Mouse (Mus musculus) heart, adult 8-10 months (tissue): ENCODE results near the gene Ddn. TPM values are rescaled to one million over a fixed set of nuclear protein-coding genes. Genes with fewer than 3 reads are reported as not detected.
"Not testable (repeated sequence)": the region's sequence is repeated elsewhere in the genome, so short reads cannot be mapped to it uniquely, and the experiment has no call there.

Source experiments
- DNase-seq: peaks from one replicate; pipeline ENCODE4 v3.0.0; 2022; ENCODE audit warnings: low spot score
- total RNA-seq, 4 experiments: library from RNA; stranded (reverse); gene quantifications; 2 replicates each; pipeline ENCODE4 v1.2.4; 2022

Ddn gene
- total RNA-seq, 4 experiments from 2014 or later = 0.63 to 0.84 (median 0.72) TPM

DNA sequence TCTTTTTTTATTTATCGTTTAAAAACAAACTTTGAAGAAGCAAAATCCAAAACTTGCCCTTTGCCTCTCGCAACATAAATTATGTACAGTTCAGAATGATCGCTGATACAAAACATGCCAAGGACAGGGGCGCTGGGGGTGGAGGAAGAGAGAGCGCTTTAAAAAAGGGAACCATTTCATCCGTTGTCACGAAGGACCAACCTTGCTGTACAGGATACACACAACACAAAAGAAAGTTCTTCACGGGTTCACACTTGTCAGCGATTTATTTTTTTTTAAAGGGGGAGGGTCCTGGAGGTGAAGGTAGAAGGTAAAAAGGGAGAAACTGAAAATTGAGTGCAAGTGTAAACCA is 22.4 kb upstream of the Ddn start:
- DNase-seq = no peak

DNA sequence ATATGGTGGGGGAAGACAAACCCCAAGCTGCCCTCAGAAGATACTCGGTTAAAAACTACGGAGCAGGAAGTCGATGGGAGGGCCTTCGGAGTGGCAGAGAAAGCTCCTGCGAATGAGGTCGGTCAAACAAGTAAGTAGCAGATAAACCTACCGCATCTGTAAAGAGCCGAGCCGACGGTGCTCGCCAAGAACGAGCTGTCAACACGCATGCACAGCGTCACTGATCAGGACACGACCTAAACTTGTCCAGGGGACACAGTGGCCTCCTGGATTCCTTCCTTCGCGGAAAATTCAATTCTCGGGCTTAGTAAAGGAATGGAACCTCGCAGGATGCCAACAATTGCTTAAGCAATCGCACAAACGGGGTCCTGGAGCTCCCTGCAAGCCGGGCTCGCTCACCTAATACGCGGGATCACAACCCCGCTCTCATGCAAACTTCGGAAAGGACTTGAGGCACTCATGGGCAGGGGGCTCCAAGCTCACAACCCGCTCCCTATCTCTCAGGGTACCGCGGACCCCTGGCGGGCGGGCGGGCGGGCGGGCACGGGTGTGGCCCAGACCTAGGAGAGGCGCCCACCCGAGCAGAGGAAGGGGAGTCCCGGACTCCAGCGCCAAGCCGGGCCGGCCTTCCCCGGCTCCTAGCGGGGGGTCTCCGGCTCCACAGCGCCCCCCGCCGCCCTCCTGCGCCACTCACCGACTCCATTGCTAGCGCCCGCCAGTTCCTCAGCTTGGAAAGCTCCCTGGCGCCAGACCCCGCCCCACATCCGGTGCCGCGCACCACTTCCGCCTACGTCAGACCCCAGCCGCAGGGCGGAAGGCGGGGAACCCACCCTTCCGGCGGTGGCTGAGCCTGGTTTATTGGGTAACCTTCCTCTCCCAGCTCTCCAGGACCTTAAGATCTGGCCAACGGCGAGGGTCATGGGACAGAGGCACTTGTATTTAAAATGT is 21.7 kb upstream of the Ddn start, which contains the start of gene Prkag1:
TSS of gene Prkag1 (minus strand) at position 786 of the 948 bp plus-strand sequence.
- peak; percentile 96 for DNase-seq

DNA sequence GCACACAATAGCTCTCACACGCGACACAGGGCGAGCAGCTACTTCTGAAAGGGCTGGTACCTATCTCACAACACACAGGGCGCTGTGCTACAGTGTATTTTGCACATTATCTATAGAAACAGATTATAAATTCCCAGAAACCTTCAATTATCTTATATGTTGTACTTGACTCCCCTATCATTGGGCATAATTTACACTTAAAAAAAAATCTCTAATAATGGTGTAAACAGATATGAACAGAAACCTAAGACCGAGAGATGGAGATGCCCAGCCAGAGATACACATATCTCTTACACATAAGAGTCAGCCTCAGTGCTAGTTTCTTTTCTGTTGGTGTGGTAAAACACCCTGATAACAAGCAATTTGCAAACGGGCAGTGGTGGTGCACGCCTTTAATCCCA is 18.3 kb upstream of the Ddn start:
- no peak for DNase-seq

DNA sequence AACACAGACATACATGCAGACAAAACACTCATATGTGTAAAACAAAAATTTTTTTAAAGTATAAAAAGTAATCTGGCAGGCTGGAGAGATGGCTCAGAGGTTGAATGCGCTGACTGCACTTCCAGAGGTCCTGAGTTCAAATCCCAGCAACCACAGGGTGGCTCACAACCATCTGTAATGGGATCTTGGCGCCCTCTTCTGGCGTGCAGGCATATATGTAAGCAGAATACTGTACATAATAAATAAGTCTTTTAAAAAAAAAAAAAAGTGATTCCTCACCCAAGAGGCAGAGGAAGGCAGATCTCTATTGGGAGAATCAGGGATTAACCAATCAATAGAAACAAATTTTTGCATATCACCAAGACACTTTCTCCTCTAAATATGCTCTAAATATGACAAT is 14.1 kb upstream of the Ddn start:
- no peak for DNase-seq

DNA sequence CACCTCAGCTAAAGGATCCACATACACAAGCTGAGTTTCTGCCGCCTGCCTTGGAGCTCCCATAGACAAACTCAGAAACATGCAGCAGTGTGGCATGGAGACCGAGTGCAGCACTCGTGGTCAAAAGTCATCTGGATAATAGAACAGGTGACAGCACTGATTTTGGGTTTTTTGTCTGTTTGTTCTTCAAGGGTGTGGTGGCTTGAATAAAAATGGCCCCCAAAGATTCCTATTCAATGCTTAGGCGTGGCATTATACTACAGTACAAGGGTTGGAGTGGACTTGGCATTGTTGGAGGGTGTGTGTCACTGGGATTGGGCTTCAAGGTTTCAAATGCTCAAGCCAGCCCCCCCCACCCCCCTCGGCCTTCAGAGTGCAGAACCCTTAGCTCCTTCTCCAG is 12.9 kb upstream of the Ddn start:
- DNase-seq = no peak

DNA sequence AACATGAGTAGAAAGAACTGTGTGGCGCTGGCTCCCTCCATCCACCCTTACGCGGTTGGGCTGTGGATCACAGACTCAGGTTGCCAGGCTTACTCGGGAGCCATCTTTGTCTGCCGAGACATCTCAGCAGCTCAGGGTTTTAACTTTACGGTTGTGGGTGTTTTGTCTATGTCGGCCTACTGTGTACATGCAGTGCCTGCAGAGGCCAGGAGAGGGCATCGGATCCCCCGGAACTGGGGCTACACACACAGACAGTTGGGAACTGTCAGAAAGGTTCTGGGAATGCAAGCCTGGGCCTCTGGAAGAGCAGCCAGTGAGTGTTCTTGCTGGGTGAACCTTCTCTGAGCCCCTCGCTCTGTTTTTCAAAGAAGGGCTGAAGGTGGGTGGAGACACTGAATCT is 12.1 kb upstream of the Ddn start:
- no peak for DNase-seq

DNA sequence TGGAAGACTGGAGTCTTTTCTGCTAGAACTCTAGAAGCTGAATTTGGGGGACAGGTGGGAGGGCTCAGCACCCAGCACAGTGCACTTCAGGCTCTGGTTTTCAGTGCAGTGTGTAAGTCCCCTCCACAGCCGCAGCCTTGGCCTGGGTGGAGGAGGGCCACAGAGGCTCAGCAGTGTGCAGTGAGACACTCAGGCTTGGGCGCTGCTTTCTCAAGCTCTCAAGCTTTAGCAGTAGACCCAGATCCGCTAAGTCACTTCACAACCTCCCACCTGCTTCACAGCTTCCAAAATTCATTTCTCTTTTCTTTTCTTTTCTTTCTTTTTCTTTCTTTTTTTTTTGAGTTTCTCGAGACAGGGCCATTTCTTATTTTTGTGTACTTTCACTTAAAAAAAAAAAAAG is 11.6 kb upstream of the Ddn start:
- DNase-seq = no peak

DNA sequence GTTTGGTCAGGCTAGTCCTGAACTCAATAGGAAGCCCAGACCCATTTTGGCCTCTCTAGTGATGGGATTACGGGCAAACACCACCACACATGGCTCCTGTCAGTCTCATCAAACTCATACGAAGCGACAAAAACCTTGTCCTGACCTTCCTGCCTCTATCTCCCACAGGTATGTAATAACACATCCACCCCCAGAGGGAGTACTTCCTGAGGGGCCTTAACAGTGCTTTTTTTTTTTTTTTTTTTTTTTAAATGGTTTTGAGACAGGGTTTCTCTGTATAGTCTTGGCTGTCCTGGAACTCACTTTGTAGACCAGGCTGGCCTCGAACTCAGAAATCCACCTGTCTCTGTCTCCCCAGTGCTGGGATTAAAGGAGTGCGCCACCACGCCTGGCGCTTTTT is 8.9 kb upstream of the Ddn start:
- DNase-seq = no peak

DNA sequence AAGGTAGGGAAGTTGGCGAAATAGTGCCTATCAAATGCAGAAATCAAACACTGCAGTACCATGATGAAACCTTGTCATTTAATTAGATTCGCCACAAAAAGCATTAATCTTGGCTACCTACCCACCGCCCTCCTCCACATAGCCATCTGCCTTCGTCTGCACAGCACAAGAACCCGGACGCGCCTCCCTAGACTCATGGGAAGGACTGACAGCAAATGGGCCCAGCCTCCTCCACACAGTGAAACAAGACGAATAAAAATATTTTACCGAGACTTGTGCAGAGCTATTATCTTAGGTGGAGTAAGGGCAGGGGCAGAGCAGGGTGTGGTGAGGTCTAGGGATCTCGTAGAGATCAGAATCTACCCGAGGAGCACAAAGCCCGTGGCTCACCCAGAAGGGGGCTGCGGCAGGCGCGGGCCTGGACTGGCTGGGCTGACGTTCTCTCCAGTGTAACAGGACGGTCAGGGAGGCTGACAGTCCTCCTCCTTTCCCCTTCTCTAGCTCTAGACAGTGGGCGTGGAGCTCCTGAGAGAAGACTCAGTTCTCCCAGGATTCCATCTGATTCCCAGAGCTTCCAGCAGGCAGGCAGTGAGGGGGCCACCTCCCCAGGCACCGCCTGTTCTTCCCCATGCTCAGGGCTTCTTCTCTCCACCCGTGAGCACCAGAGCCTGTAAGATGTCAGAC is 3.6 kb upstream of the Ddn start:
- no peak for DNase-seq

DNA sequence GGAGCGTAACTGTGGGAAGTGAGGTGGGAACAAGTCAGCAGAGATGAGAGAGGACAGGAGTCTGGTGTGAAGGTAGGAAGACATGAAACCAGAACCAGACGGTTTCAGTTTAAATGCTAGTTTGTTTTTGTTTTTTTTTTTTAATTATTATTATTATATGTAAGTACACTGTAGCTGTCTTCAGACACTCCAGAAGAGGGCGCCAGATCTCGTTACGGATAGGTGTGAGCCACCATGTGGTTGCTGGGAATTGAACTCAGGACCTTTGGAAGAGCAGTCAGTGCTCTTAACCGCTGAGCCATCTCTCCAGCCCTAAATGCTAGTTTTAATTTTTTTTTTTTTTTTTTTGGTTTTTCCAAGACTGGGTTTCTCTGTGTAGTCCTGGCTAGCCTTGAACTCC is 922 bp upstream of the Ddn start:
- DNase-seq = not testable (repeated sequence)

DNA sequence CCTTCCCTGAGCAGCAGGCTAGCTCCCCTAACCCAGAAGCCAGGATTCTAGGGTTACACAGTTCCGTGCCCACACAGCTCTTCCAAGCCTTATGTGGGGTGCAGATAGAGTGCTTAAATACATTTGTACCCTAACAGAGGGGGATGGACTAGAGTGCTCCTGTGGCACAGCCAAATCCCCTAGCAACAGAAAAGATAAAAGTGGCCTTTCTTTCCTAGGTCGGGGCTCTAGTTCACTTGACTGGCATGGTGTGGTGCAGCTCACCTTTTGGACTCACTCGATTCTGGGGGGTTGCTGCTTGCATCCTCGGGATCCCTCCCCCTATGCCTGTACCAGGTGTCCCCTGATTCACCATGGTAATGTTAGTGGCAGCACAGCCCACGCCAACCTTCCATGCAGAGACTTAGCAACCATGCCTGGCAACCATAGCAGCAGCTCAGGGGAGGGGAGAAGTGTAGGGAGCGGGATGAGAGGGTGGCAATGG is 597 bp downstream of the Ddn start:
- DNase-seq = no peak

DNA sequence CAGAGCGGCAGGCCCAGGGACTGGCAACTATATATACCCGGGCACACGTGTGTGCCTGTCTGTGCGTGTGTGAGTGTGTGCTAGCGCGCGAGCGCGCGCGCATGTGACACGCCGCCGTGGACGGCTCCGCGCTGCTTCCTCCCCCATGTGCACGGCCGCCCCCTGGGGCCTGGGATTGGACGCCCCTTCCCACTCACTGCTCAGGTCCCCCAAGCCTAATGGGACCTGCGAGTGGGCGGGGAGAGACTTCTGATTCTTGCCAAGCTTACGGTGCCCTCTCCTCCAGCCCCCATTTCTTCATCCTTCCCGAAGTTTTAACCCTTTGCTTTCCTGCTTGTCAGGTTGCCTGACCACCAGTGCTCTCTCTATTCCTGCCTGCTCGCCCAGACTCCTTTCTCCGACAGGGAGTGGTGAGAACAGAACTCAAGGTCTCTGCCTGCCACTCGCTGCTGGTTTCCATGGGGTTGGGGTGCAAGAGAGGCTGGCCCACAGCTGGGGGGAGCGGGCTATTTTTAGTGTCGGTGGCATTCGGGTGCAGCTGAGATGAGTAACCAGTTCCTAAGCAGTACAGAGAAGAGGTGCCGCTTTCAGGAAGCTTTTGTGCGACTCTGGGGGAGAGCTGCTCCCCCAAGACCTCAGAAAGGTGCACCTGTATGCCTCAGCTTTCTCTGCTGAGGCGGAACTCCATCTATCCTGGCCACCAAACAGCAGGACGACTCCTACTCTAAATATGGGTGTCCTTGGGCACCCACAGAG is 1.2 kb downstream of the Ddn start:
- DNase-seq = no peak

DNA sequence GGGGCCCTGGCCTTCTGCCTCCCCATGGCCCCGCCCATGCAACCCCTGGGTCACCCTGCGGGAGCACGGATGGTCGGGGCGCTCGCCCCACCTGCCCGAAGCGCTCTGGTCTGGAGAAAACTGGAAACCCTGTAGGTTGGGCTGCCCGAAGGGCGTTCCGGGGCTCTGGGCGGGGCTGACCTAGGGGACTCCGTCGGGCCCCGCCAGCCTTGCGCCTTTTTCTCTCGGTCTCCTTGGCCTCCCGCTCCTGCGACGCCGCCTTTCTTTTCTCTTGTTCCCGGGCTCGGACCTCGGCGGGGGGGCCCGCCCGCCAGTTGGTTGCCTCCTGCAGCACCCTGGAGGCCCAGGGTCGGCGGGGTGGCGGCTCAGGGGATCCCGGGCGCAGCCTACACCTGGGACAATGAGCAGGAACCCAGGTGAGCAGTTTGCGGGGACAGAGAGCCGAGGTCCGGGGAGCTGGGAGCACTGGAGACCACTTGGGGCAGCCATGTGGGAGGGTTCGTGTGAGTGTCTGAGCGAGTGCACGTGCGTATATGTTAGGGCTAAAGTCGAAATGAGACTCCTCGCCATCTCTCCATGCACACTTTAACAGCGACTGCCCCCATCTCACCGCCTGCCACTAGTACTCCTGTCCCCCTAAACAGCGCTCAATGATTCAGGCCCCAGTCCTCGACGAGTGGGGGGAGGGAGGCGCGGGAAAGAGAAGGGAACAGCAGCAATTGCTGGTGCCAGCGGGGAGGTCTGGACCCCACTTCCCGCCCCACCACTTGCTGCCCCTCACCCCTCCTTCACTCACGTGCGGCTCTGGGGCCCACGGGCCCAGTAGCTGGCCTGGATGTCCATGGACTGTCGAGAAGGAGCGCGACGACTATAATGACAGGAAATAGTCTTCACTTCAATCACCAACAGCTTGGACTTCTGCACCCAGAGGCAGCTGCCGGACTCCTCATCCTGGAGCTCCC is 2.2 kb downstream of the Ddn start:
- no peak for DNase-seq

DNA sequence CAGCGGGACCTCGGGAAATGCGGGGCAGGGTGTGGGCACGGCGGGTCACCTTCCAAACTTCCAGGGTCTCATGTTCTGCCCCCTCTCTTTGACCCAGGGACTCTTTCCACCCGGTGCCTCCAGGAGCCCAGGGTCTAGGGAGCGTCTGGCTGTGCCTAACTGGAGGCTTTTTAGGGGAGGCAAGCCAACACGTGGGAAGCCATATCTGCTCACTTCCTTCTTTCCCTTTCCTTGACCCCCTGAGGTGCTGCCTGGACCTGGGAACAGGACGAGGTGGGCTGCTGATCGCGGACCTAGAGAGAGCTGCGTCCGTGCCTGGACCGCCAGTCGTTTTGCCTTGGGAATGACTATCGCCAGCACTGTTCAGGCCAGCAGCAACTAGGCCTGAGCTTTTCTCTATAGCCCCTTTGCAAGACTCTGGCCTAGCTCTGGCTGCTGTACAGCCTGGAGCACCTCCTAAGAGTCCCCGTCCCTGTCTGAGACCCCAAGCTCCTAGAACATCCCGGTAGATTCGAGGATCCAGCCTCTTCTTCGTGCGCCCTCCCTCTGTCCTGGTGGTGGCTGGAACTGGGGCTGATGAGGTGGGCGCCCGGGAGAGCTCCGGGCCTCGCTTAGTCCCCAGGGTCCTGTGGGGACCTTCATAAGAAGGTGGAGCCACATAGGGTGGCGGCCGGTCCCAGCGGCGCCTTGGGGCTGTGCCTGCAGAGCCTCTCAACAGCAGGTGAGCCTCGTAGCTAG is 3.0 kb downstream of the Ddn start:
- no peak for DNase-seq

DNA sequence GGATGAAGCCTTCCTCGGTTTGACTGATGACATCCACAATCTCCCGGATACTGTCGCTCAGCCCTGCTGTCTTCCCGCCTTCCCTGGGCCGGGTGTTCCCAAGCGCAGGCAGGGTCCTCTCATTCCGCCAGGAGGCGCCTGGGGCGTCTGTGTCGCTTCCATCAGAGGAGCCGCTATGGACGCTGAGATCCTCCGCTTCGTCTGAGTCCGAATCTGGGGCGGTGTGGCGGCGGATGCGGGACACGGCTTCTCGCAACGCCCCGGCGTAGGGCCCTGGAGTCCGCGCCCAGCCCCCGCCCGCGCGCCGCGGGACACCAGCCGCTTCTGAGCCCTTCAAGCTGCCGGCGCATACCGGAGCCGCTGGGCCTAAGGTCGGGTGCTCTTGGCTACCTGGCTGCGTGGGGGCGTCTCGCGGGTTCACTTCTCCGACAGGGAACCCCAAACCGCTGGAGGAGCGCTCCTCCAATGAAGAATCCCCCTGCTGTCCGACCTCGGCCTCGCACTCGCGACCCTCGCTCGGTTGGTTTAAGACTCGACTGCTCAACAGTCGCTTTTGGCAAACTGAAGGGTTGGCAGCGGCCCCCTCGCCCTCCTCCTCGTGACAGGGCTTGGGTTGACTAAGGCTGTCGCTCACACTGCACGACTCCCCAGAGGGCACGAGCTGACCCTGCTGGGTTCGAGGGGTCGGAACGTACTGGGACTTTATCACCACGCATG is 3.8 kb downstream of the Ddn start:
- DNase-seq = peak; percentile 46

DNA sequence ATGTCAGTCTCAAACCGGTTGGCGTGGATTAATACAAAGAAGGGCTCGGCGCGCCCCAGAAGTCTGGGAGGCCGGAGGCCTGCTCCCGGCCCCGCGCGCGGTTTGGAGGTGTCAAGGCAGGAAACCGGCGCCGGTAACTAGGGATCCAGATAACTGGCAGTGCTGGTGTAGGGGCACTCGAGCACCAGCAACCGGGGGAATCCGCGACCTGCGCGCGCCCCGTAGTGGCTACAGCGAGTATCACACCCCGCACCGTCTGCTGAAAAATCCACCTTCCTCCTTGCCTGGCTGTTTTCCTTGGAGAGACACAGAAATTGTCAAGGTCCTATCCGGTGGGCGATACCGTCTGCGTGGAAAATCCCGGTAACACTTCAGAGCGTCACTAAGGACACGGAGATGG is 5.2 kb downstream of the Ddn start:
- peak; percentile 64 for DNase-seq

DNA sequence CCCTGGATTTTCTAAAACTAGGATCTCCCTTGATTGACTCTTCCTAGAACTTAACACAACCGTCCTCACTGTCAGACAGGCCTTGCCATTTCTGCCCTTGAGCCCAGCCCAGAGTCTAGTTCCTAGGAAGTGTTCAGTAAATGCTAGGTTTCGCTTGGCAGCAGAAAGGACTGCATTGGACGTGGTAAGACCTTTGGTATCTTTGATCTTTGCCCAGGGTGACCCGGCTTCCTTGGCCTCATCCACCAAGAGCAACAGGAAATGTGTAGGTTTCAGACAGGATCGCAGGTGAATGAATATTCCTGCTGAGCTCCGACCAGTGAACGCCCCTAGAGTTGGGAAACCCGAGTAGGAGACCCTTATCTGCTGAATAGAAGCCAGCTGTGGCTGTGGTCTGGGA is 6.4 kb downstream of the Ddn start:
- no peak for DNase-seq

DNA sequence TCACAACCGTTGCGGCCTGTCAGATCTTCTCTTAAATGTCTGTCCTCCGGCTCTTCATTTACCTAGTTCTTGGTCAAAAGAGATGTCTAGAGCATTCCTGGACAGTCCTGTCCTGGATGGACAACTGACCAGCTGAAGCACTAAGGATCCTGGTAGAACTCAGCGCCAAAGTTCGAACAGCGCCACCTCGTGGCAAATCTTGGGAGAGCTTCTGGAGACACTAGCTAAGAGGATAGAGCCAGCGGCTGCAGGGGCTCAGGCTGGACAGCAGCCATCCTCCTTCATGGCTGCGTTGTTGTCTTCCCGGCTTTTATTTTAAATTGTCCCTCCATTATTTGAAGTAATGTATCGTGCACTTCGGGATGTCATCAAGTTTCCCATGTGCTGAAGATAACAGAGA is 9.9 kb downstream of the Ddn start:
- peak; percentile 65 for DNase-seq

DNA sequence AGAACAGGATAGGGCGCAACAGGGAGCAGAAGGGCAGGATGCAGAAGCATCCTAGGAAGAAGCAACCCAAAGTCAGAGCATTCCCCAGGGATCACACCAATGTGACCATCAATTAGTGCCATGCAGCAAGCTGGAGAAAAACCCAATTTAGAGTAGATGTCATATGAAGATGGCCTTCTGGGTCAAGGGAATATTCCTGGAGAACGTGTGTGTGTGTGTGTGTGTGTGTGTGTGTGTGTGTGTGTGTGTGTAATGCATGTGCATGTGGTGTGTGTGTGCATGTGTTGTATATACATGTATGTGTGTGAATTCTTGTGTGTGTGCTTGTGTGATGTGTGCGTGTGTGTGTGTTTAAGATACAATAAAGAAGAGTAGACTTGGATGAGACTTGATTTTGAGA is 10.4 kb downstream of the Ddn start:
- DNase-seq = no peak
